Mouse (Mus musculus): ENCODE results near the gene Exoc6. TPM values are rescaled to one million over a fixed set of nuclear protein-coding genes. Genes with fewer than 3 reads are reported as not detected.

Exoc6 gene
- total and polyA plus RNA-seq, 3 experiments, result 30.2 to 41.2 TPM; not detected in 1

DNA sequence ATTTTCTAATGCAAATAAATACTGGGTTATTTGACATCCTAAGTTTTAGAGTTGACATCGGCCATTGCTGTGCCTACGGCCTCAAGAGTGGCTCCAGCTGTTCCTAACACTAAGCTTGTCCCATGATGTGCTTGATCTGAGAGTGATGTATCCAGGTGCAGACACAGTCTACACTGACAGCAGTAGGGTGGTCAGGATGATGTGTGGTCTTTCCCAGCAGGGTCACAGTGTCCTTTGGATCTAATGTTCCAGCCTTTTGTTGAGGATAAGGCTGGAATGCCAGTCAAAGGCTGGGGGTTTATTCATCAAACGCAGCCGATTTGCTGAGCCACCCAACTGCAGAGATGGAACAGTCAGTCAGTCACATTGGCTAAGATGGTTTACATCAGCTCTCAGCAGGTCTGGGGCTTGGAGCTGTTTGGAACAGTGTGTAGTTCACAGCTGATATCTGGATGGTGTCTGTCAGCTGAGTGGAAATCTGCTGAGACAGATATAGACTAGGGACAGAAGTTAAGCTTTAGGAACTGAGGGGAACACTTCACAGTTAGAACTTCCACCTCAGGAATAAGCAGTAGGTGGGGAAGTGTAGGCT, 64.9 kb downstream of the Exoc6 start:
- no peaks in the 10 kb centered on the region for H3K9me3 ChIP-seq (replicated peaks; ENCODE audit: insufficient read depth, low read length)
- H3K4me3 ChIP-seq (ENCODE audit: control insufficient read depth in 1 of 2, insufficient read depth in 1 of 2, low read depth in 2 of 2, low read length in 2 of 2), result no peak overlapping the region
- H3K4me1 ChIP-seq (ENCODE audit: control insufficient read depth in 1 of 2, insufficient read depth in 2 of 2, low read length in 2 of 2), result no peaks in the 10 kb centered on the region
- H3K27ac ChIP-seq (ENCODE audit: control insufficient read depth, low read depth, low read length), result no peak overlapping the region
- no peaks in the 10 kb centered on the region for H3K79me2 ChIP-seq (ENCODE audit: control insufficient read depth, insufficient read depth, low read length, poor library complexity)
- H3K27me3 ChIP-seq (ENCODE audit: control insufficient read depth in 1 of 2, insufficient read depth in 2 of 2, low read length in 2 of 2), result no peaks in the 10 kb centered on the region
- TF ChIP-seq RCOR1 (IDR thresholded peaks at IDR 0.05; ENCODE audit: low read depth, low read length) (no peak), MEF2A (IDR thresholded peaks at IDR 0.05; ENCODE audit: extremely low read depth, insufficient replicate concordance, low read depth, low read length, poor library complexity, severe bottlenecking) (no peak), CHD2 (IDR thresholded peaks at IDR 0.05; ENCODE audit: low read length) (no peak), MYB (IDR thresholded peaks at IDR 0.05; ENCODE audit: low read depth, low read length) (no peak), ZMIZ1 (IDR thresholded peaks at IDR 0.05; ENCODE audit: low read depth, low read length) (no peak), HCFC1 (IDR thresholded peaks at IDR 0.05; ENCODE audit: low read depth, low read length) (no peak), SIN3A (IDR thresholded peaks at IDR 0.05; ENCODE audit: low read length) (no peak), TBP (IDR thresholded peaks at IDR 0.05; ENCODE audit: low read depth, low read length) (no peak)
- no peak for DNase-seq (ENCODE audit: low read depth, low spot score)
- H3K9ac ChIP-seq (ENCODE audit: control insufficient read depth, low read depth, low read length, poor library complexity, severe bottlenecking), result no peak overlapping the region
- peaks cover 2% of the 10 kb centered on the region in 2 experiments; a peak in 2 of 4 replicates for H3K36me3 ChIP-seq (ENCODE audit: control insufficient read depth in 1 of 2, insufficient read depth in 2 of 2, low read length in 2 of 2)

DNA sequence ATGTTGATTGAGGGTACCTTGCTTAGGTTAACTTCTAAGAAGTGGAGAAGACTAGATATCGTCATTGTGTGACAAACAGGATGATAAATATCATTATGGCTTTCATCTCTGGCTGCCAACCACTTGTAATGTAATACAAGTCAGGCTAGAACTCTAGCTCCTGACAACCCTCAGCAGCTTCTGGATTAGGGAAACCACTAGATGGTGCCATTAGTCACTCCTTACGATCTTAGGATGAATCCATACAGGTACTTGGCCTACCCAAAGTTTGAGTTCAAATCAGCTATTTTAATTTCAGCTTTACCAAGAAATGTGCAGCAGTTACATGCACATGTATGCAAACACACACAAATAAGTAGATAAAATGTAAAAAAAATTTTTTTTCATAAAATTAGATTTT, 97.8 kb downstream of the Exoc6 start:
- Histone ChIP-seq H3K9me3 (replicated peaks; ENCODE audit: insufficient read depth, low read length) (no peaks in the 10 kb centered on the region), H3K4me1 (ENCODE audit: control insufficient read depth in 1 of 2, insufficient read depth in 2 of 2, low read length in 2 of 2) (peaks cover 0 to 8% of the 10 kb centered on the region in 2 experiments; a peak in 1 of 4 replicates), H3K4me3 (ENCODE audit: control insufficient read depth in 1 of 2, insufficient read depth in 1 of 2, low read depth in 2 of 2, low read length in 2 of 2) (no peak overlapping the region), H3K79me2 (ENCODE audit: control insufficient read depth, insufficient read depth, low read length, poor library complexity) (no peaks in the 10 kb centered on the region), H3K9ac (ENCODE audit: control insufficient read depth, low read depth, low read length, poor library complexity, severe bottlenecking) (no peak overlapping the region), H3K36me3 (ENCODE audit: control insufficient read depth in 1 of 2, insufficient read depth in 2 of 2, low read length in 2 of 2) (peaks cover 2 to 4% of the 10 kb centered on the region in 2 experiments), H3K27me3 (ENCODE audit: control insufficient read depth in 1 of 2, insufficient read depth in 2 of 2, low read length in 2 of 2) (no peaks in the 10 kb centered on the region), H3K27ac (ENCODE audit: control insufficient read depth, low read depth, low read length) (no peak overlapping the region)
- TF ChIP-seq CTCF (IDR thresholded peaks at IDR 0.05 in 2 of 3, conservative IDR thresholded peaks at IDR 0.05 in 1 of 3; ENCODE audit: control insufficient read depth in 1 of 3, insufficient read depth in 1 of 3, low read depth in 2 of 3, low read length in 3 of 3, poor library complexity in 1 of 3, severe bottlenecking in 1 of 3) (peak in 1 of 3 experiments; percentile 26; a peak in 2 of 6 replicates), CHD2 (IDR thresholded peaks at IDR 0.05; ENCODE audit: low read length) (no peak), RCOR1 (IDR thresholded peaks at IDR 0.05; ENCODE audit: low read depth, low read length) (no peak), RAD21 (IDR thresholded peaks at IDR 0.05; ENCODE audit: low read depth, low read length) (peak; percentile 10)
- DNase-seq (ENCODE audit: low read depth, low spot score), result no peak

DNA sequence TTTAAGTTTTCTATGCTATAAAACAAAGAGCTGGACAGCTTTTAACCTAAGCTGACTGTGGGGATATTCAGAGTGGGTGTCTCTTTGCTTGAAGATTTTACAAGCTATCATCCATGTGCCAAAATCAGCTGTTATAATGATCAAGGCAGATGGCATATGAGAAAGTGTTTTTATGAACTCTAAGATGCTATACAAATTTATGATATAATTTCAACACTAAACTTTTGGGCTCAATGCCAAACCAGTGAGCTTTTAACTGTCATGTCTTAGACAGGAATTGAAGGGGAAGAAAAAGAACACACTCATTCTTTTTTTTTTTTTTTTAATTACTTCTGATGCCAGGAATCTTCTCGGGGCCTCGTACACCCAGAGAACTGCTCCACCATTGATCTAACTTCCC, 100.3 kb downstream of the Exoc6 start:
- Histone ChIP-seq H3K9ac (ENCODE audit: control insufficient read depth, low read depth, low read length, poor library complexity, severe bottlenecking) (no peak overlapping the region), H3K36me3 (ENCODE audit: control insufficient read depth in 1 of 2, insufficient read depth in 2 of 2, low read length in 2 of 2) (peaks cover 3 to 4% of the 10 kb centered on the region in 2 experiments), H3K79me2 (ENCODE audit: control insufficient read depth, insufficient read depth, low read length, poor library complexity) (no peaks in the 10 kb centered on the region), H3K4me1 (ENCODE audit: control insufficient read depth in 1 of 2, insufficient read depth in 2 of 2, low read length in 2 of 2) (peaks cover 0 to 8% of the 10 kb centered on the region in 2 experiments; a peak in 1 of 4 replicates), H3K27ac (ENCODE audit: control insufficient read depth, low read depth, low read length) (no peak overlapping the region), H3K4me3 (ENCODE audit: control insufficient read depth in 1 of 2, insufficient read depth in 1 of 2, low read depth in 2 of 2, low read length in 2 of 2) (no peak overlapping the region), H3K9me3 (replicated peaks; ENCODE audit: insufficient read depth, low read length) (no peaks in the 10 kb centered on the region), H3K27me3 (ENCODE audit: control insufficient read depth in 1 of 2, insufficient read depth in 2 of 2, low read length in 2 of 2) (no peaks in the 10 kb centered on the region)
- TF ChIP-seq SMC3 (IDR thresholded peaks at IDR 0.05; ENCODE audit: low read depth, low read length) (no peak), ZNF384 (IDR thresholded peaks at IDR 0.05; ENCODE audit: low read depth, low read length) (peak; percentile 88)
- peak; percentile 61 for DNase-seq (ENCODE audit: low read depth, low spot score)
